Mouse (Mus musculus): ENCODE measurements around the gene Acta1. TPM values are rescaled to one million over a fixed set of nuclear protein-coding genes. Genes with fewer than 3 reads are reported as not detected.

Gene Acta1
- 6.6 TPM in 2 replicates for polyA plus RNA-seq (2015; fragmentation: Nextera tagmentation; extraction: Ambion mirVana)

GRCm38 (mm10) chr8:123894502-123895097 lies at the start of gene Acta1:
TSS of gene Acta1 (minus strand) at chr8:123894751.
- Histone ChIP-seq H3K36me3 (replicated peaks) (0 out of 2 replicates have a peak, but pooled peaks cover 4% of the 10 kb centered on the region), H3K4me2 (no peak within 1 kb of the TSS), H3K9ac (no peak within 1 kb of the TSS), H3K9me3 (no peaks in the 10 kb centered on the region), H3K4me3 (no peak within 1 kb of the TSS), H3K27ac (no peak within 1 kb of the TSS), H3K4me1 (peaks cover 17% of the 10 kb centered on the region), H3K27me3 (replicated peaks) (peaks cover 48% of the 10 kb centered on the region)
- ATAC-seq (replicated peaks): no peak
- 25% methylated on average over 15 of the region's 15 CpGs for WGBS

DNA sequence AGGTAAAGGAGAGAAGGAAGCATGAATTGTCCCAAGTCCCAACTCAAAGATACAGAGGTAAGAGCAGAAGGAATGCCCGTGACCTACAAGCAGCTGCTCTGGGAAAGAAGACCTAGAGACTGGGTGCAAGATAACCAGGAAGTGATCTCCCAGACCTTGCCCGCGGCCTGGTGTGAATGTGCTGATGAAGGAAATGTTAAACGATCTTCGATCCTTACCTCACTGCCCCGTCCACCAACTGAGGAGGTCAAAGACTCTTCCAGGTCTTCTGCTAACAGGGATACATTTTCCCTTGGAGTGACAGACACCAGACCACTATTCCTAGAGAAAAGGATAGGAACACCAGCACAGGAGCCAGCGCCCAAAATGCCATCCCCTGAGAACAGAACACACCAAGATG lies 34.5 kb upstream of the Acta1 start:
- WGBS: 97% methylated on average over 7 of the region's 7 CpGs
- Histone ChIP-seq H3K36me3 (replicated peaks) (peaks cover 43% of the 10 kb centered on the region), H3K4me1 (no peaks in the 10 kb centered on the region), H3K4me2 (no peak overlapping the region), H3K4me3 (no peak overlapping the region), H3K9ac (no peak overlapping the region), H3K27ac (no peak overlapping the region), H3K9me3 (no peaks in the 10 kb centered on the region), H3K27me3 (replicated peaks) (no peaks in the 10 kb centered on the region)
- no peak for ATAC-seq (replicated peaks)

DNA sequence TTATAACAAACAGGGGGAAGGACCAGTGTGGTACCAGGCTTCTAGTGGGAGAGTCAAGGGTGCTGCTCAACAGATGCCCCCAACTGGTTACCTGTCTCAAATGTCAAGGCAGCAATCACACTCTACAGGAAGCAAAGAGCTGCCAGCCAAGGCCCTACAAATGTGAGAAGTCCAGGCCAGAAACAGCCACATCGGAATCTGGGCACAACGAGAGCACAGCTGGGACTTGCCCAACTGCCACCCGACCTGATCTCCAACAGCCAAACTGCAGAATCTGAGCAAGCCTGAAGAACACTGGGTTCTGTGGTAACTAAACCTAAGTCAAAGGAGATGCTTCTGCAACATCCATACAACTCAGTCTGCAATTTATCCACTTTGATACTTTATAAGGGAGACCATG lies 31.1 kb upstream of the Acta1 start:
- WGBS: 98% methylated on average over 3 of the region's 3 CpGs
- no peak overlapping the region for H3K27ac ChIP-seq
- no peak overlapping the region for H3K4me2 ChIP-seq
- H3K9me3 ChIP-seq: no peaks in the 10 kb centered on the region
- no peaks in the 10 kb centered on the region for H3K27me3 ChIP-seq (replicated peaks)
- no peak for ATAC-seq (replicated peaks)
- H3K4me3 ChIP-seq: no peak overlapping the region
- no peak overlapping the region for H3K9ac ChIP-seq
- H3K36me3 ChIP-seq (replicated peaks): peaks cover 56% of the 10 kb centered on the region
- H3K4me1 ChIP-seq: no peaks in the 10 kb centered on the region

- Histone ChIP-seq H3K4me1 (no peaks in the 10 kb centered on the region), H3K27ac (no peak overlapping the region), H3K27me3 (replicated peaks) (no peaks in the 10 kb centered on the region), H3K4me2 (no peak overlapping the region), H3K36me3 (replicated peaks) (peaks cover 51% of the 10 kb centered on the region; the same call in 1 of the 2 replicates), H3K9ac (no peak overlapping the region), H3K9me3 (no peaks in the 10 kb centered on the region), H3K4me3 (no peak overlapping the region)
- ATAC-seq (replicated peaks): peak; percentile 71; the same call in 1 of the 2 replicates
- WGBS: 14% methylated on average over 2 of the region's 2 CpGs
Measured at GRCm38 (mm10) chr8:123924719-123925118, 30.2 kb upstream of the Acta1 start.

DNA sequence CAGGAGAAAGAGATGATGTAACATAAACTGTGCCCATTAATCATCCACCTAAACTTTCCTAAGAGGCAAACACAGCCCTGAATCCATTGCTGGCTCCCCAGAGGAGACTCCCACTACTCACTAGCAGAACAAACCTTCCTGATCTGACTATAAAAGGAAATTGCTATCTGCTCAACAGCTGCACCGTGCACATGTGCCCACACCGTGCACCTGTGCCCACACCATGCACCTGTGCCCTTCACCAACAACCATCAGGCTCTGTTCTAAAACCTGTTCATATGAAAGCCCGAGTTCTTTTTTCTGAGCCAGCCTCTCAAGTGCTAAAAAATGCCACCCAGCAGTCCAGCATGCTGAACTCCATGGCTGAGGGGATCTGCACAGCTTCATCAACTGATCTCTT lies 20.1 kb upstream of the Acta1 start:
- no peak for ATAC-seq (replicated peaks)
- Histone ChIP-seq H3K4me3 (no peak overlapping the region), H3K27me3 (replicated peaks) (no peaks in the 10 kb centered on the region), H3K4me2 (no peak overlapping the region), H3K4me1 (no peaks in the 10 kb centered on the region), H3K9ac (no peak overlapping the region), H3K27ac (no peak overlapping the region), H3K9me3 (no peaks in the 10 kb centered on the region), H3K36me3 (replicated peaks) (peaks cover 52% of the 10 kb centered on the region)
- WGBS: 98% methylated on average over 3 of the region's 3 CpGs

GRCm38 (mm10) chr8:123912265-123912664 lies 17.7 kb upstream of the Acta1 start:
- H3K9ac ChIP-seq: no peak overlapping the region
- no peaks in the 10 kb centered on the region for H3K9me3 ChIP-seq
- 93% methylated on average over 4 of the region's 4 CpGs for WGBS
- ATAC-seq (replicated peaks): no peak
- H3K27me3 ChIP-seq (replicated peaks): no peaks in the 10 kb centered on the region
- no peak overlapping the region for H3K4me2 ChIP-seq
- no peak overlapping the region for H3K27ac ChIP-seq
- no peaks in the 10 kb centered on the region for H3K4me1 ChIP-seq
- peaks cover 39% of the 10 kb centered on the region for H3K36me3 ChIP-seq (replicated peaks)
- no peak overlapping the region for H3K4me3 ChIP-seq

DNA sequence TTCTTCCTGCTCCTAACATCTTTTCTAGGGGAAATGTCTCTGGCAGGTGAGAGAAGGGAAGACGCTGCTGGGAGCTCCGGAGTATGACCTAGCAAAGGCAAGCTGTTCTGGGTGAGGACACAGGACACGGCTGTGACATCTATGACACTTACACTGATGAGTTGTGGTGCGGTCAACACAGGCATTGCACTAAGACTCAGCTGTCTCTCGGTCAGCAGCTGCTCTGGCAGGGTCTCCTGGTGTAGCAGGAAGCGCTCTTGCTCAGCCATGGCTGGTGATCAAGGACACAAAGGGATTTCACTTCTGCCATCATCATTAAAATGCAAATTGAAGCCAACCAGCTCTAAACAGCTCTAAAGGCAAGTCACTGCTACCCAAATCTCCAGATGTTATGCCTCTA lies 13.1 kb upstream of the Acta1 start:
- ATAC-seq (replicated peaks): no peak

DNA sequence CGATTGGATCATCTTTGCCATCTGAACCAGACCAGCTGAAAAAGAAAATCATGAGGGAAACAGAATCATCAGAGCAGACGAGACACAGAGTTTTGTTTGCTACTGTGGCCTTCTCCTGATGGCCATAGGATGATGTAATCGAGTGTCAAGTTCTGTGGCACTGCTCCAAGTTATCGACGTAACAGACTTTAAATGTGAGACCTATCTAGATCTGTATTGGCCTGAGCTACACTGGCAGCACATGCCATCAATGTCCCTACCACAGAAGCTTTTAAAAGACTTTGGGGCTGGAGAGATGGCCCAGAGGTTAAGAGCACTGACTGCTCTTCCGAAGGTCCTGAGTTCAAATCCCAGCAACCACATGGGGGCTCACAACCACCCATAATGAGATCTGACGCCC lies 8.1 kb upstream of the Acta1 start:
- 90% methylated on average over 7 of the region's 7 CpGs for WGBS
- Histone ChIP-seq H3K4me3 (no peak overlapping the region), H3K27ac (no peak overlapping the region), H3K27me3 (replicated peaks) (no peaks in the 10 kb centered on the region), H3K9ac (no peak overlapping the region), H3K4me2 (no peak overlapping the region), H3K36me3 (replicated peaks) (peaks cover 38% of the 10 kb centered on the region; the same call in 1 of the 2 replicates), H3K9me3 (no peaks in the 10 kb centered on the region), H3K4me1 (no peaks in the 10 kb centered on the region)
- no peak for ATAC-seq (replicated peaks)

More for the DNA sequence above, 13.1 kb upstream of the Acta1 start:
- H3K9ac ChIP-seq: no peak overlapping the region
- no peak overlapping the region for H3K4me3 ChIP-seq
- no peaks in the 10 kb centered on the region for H3K4me1 ChIP-seq
- no peaks in the 10 kb centered on the region for H3K27me3 ChIP-seq (replicated peaks)
- H3K27ac ChIP-seq: no peak overlapping the region
- 91% methylated on average over 6 of the region's 6 CpGs for WGBS
- no peak overlapping the region for H3K4me2 ChIP-seq
- H3K36me3 ChIP-seq (replicated peaks): peaks cover 30% of the 10 kb centered on the region; the same call in 1 of the 2 replicates
- H3K9me3 ChIP-seq: no peaks in the 10 kb centered on the region

GRCm38 (mm10) chr8:123899366-123899765 lies 4.8 kb upstream of the Acta1 start:
- 87% methylated on average over 7 of the region's 7 CpGs for WGBS
- Histone ChIP-seq H3K36me3 (replicated peaks) (peaks cover 34% of the 10 kb centered on the region; the same call in 1 of the 2 replicates), H3K9me3 (no peaks in the 10 kb centered on the region)

DNA sequence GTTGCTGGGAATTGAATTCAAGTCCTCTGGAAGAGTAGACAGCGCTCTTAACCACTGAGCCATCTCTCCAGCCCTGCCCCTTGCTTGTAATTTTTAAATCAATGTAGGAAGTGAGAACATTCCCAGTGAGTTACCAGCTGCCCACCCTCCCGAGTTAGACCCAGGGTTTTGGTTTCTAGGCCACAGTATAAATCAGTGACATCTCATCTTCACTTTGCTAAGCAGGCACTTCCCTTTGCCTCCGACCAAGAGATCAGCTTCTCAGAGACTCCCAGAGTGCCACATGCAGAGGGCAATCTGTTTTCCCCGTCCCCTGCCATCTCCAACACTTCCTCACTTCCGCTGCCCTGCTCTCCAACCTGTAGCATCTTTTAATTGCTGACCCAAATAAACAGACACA lies 4.0 kb upstream of the Acta1 start:
- peaks cover 24% of the 10 kb centered on the region for H3K27me3 ChIP-seq (replicated peaks)
- ATAC-seq (replicated peaks): no peak
- H3K27ac ChIP-seq: no peak overlapping the region
- no peaks in the 10 kb centered on the region for H3K4me1 ChIP-seq
- H3K4me2 ChIP-seq: no peak overlapping the region
- 92% methylated on average over 5 of the region's 5 CpGs for WGBS
- H3K4me3 ChIP-seq: no peak overlapping the region
- no peak overlapping the region for H3K9ac ChIP-seq
- peaks cover 28% of the 10 kb centered on the region; the same call in 1 of the 2 replicates for H3K36me3 ChIP-seq (replicated peaks)
- H3K9me3 ChIP-seq: no peaks in the 10 kb centered on the region

More at GRCm38 (mm10) chr8:123899366-123899765, 4.8 kb upstream of the Acta1 start:
- Histone ChIP-seq H3K4me3 (no peak overlapping the region), H3K27ac (no peak overlapping the region), H3K4me2 (no peak overlapping the region), H3K27me3 (replicated peaks) (peaks cover 16% of the 10 kb centered on the region), H3K4me1 (no peaks in the 10 kb centered on the region), H3K9ac (no peak overlapping the region)
- no peak for ATAC-seq (replicated peaks)

GRCm38 (mm10) chr8:123896774-123897173 lies 2.2 kb upstream of the Acta1 start:
- peaks cover 35% of the 10 kb centered on the region for H3K27me3 ChIP-seq (replicated peaks)
- ATAC-seq (replicated peaks): no peak
- WGBS: 49% methylated on average over 10 of the region's 10 CpGs

DNA sequence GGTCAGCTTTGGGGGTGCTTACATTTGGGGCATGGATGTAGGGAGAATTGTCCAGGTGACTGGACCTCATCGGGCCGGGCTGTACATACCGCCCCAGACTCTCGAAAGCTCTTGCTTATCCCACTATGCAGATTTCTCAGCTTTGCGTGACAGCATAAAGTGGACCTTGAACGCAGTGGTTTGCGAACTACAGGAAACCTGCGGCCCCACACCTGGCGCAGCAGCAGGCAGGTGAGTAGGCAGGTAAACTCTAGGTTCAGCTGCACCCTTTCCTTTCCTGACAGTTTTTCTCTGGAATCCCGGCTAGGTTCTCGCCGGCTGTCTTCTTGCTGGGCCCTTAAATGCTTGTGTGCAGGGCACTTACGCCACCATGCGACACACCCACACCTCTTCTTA lies 1.8 kb upstream of the Acta1 start:
- H3K4me2 ChIP-seq: no peak overlapping the region
- peaks cover 35% of the 10 kb centered on the region for H3K27me3 ChIP-seq (replicated peaks)
- no peak overlapping the region for H3K4me3 ChIP-seq
- H3K36me3 ChIP-seq (replicated peaks): peaks cover 12% of the 10 kb centered on the region; the same call in 1 of the 2 replicates
- no peak for ATAC-seq (replicated peaks)
- 65% methylated on average over 14 of the region's 14 CpGs for WGBS
- H3K4me1 ChIP-seq: peaks cover 11% of the 10 kb centered on the region
- no peak overlapping the region for H3K9ac ChIP-seq
- no peak overlapping the region for H3K27ac ChIP-seq
- H3K9me3 ChIP-seq: no peaks in the 10 kb centered on the region

More at GRCm38 (mm10) chr8:123896774-123897173, 2.2 kb upstream of the Acta1 start:
- Histone ChIP-seq H3K4me2 (no peak overlapping the region), H3K36me3 (replicated peaks) (peaks cover 12% of the 10 kb centered on the region; the same call in 1 of the 2 replicates), H3K9me3 (no peaks in the 10 kb centered on the region), H3K27ac (no peak overlapping the region), H3K4me1 (peaks cover 9% of the 10 kb centered on the region; the same call in 1 of the 2 replicates), H3K9ac (no peak overlapping the region), H3K4me3 (no peak overlapping the region)
